Comparison of ENCODE assay signal across 21 mouse cellular contexts in genomic region chr2:166068261-166068660, GRCm38 (mm10).
DNase-seq lines count a peak whose midpoint lies in the region; ATAC-seq lines count a peak whose summit lies in the region.
"Had no signal": no experiment of that assay in that cellular context is flagged by ENCODE, and none has a peak within 500 bp of the region (broad histone marks: within the 10 kb centered on the region; RNA-seq: fewer than 3 reads in every experiment).

No protein-coding gene starts in this region.

- H3K4me3 ChIP-seq in hindbrain, embryonic 13.5 days, result no peak overlapping the region
- no peak overlapping the region for H3K4me3 ChIP-seq in hindbrain, embryonic 11.5 days (ENCODE audit: low read depth, low read length)
- H3K4me3 ChIP-seq in midbrain, embryonic 13.5 days (replicated peaks), result no peak overlapping the region
- no peak overlapping the region for H3K4me3 ChIP-seq in midbrain, embryonic 14.5 days (replicated peaks; ENCODE audit: low read depth, low read length)
- H3K4me3 ChIP-seq: embryonic facial prominence, embryonic 13.5 days; embryonic facial prominence, embryonic 15.5 days; erythroblast, embryonic 14.5 days; forebrain, embryonic 10.5 days; forebrain, embryonic 12.5 days had no signal

- no peak for DNase-seq in hindbrain, embryonic 11.5 days (ENCODE audit: low spot score)
- DNase-seq in midbrain, embryonic 14.5 days, result no peak
- DNase-seq: adrenal gland, adult 2 months; adrenal gland, postnatal 10 days; adrenal gland, postnatal 25 days; cerebellum, adult 11 months; cerebellum, adult 18-20 months; cerebellum, adult 8-10 months; cerebellum, adult 9-11 months; cerebellum, postnatal 14 days; cerebellum, postnatal 36 days; embryo, embryonic 11 days had no signal

- ATAC-seq in hindbrain, embryonic 13.5 days (ENCODE audit: low FRiP score), result no peak
- ATAC-seq in hindbrain, embryonic 11.5 days (ENCODE audit: low FRiP score), result no peak
- ATAC-seq in midbrain, embryonic 13.5 days, result no peak
- ATAC-seq in midbrain, embryonic 14.5 days (ENCODE audit: low FRiP score, low TSS enrichment), result no peak
- ATAC-seq: forebrain, embryonic 14.5 days; forebrain, embryonic 16.5 days had no signal

- WGBS in hindbrain, embryonic 13.5 days, result 86% methylated on average over 9 of the region's 9 CpGs
- WGBS in hindbrain, embryonic 11.5 days, result 92% methylated on average over 9 of the region's 9 CpGs
- 94% methylated on average over 9 of the region's 9 CpGs for WGBS in midbrain, embryonic 13.5 days
- WGBS in midbrain, embryonic 14.5 days, result 90% methylated on average over 9 of the region's 9 CpGs

- H3K4me2 ChIP-seq in hindbrain, embryonic 13.5 days, result no peak overlapping the region
- no peak overlapping the region for H3K4me2 ChIP-seq in hindbrain, embryonic 11.5 days (replicated peaks; ENCODE audit: low read depth, low read length)
- no peak overlapping the region for H3K4me2 ChIP-seq in midbrain, embryonic 13.5 days (replicated peaks)
- no peak overlapping the region for H3K4me2 ChIP-seq in midbrain, embryonic 14.5 days (ENCODE audit: low read length)
- H3K4me2 ChIP-seq: embryonic facial prominence, embryonic 13.5 days; embryonic facial prominence, embryonic 15.5 days; forebrain, embryonic 12.5 days had no signal

- no peaks in the 10 kb centered on the region for H3K27me3 ChIP-seq in hindbrain, embryonic 13.5 days
- no peaks in the 10 kb centered on the region for H3K27me3 ChIP-seq in hindbrain, embryonic 11.5 days (ENCODE audit: control insufficient read depth, insufficient read depth, low read length)
- no peaks in the 10 kb centered on the region for H3K27me3 ChIP-seq in midbrain, embryonic 13.5 days
- no peaks in the 10 kb centered on the region for H3K27me3 ChIP-seq in midbrain, embryonic 14.5 days (ENCODE audit: control insufficient read depth, insufficient read depth, low read length)
- H3K27me3 ChIP-seq: embryonic facial prominence, embryonic 13.5 days; embryonic facial prominence, embryonic 15.5 days; forebrain, embryonic 12.5 days had no signal

- no peaks in the 10 kb centered on the region for H3K4me1 ChIP-seq in hindbrain, embryonic 13.5 days (replicated peaks)
- no peaks in the 10 kb centered on the region for H3K4me1 ChIP-seq in hindbrain, embryonic 11.5 days (replicated peaks; ENCODE audit: control insufficient read depth, insufficient read depth, low read length)
- no peaks in the 10 kb centered on the region for H3K4me1 ChIP-seq in midbrain, embryonic 13.5 days (replicated peaks)
- H3K4me1 ChIP-seq in midbrain, embryonic 14.5 days (ENCODE audit: control insufficient read depth, insufficient read depth, low read length), result no peaks in the 10 kb centered on the region
- H3K4me1 ChIP-seq: forebrain, embryonic 10.5 days; forebrain, embryonic 12.5 days had no signal

- H3K27ac ChIP-seq in hindbrain, embryonic 13.5 days, result peak overlapping the region; percentile 40; the same call in 1 of the 2 replicates
- H3K27ac ChIP-seq in hindbrain, embryonic 11.5 days (ENCODE audit: low read depth, low read length), result no peak overlapping the region
- peak overlapping the region; percentile 0; the same call in 1 of the 2 replicates for H3K27ac ChIP-seq in midbrain, embryonic 13.5 days
- no peak overlapping the region for H3K27ac ChIP-seq in midbrain, embryonic 14.5 days (replicated peaks; ENCODE audit: low read depth, low read length)
- H3K27ac ChIP-seq: embryonic facial prominence, embryonic 13.5 days; embryonic facial prominence, embryonic 15.5 days; forebrain, embryonic 10.5 days; forebrain, embryonic 12.5 days had no signal

- H3K9ac ChIP-seq in hindbrain, embryonic 13.5 days, result no peak overlapping the region
- H3K9ac ChIP-seq in hindbrain, embryonic 11.5 days (ENCODE audit: low read depth, low read length), result no peak overlapping the region
- H3K9ac ChIP-seq in midbrain, embryonic 13.5 days (replicated peaks), result no peak overlapping the region
- no peak overlapping the region for H3K9ac ChIP-seq in midbrain, embryonic 14.5 days (replicated peaks; ENCODE audit: low read length)
- H3K9ac ChIP-seq: embryonic facial prominence, embryonic 13.5 days; embryonic facial prominence, embryonic 15.5 days; forebrain, embryonic 12.5 days had no signal

- H3K36me3 ChIP-seq in hindbrain, embryonic 13.5 days, result peaks cover 86% of the 10 kb centered on the region
- H3K36me3 ChIP-seq in hindbrain, embryonic 11.5 days (ENCODE audit: control insufficient read depth, insufficient read depth, low read length), result peaks cover 6% of the 10 kb centered on the region; the same call in 1 of the 2 replicates
- H3K36me3 ChIP-seq in midbrain, embryonic 13.5 days, result peaks cover 83% of the 10 kb centered on the region
- H3K36me3 ChIP-seq in midbrain, embryonic 14.5 days (ENCODE audit: control insufficient read depth, insufficient read depth, low read length), result peaks cover 75% of the 10 kb centered on the region

- H3K9me3 ChIP-seq in hindbrain, embryonic 13.5 days, result no peaks in the 10 kb centered on the region
- no peaks in the 10 kb centered on the region for H3K9me3 ChIP-seq in hindbrain, embryonic 11.5 days (ENCODE audit: control insufficient read depth, low read length)
- H3K9me3 ChIP-seq in midbrain, embryonic 13.5 days, result no peaks in the 10 kb centered on the region
- H3K9me3 ChIP-seq in midbrain, embryonic 14.5 days (ENCODE audit: control insufficient read depth, low read length), result no peaks in the 10 kb centered on the region
- H3K9me3 ChIP-seq: embryonic facial prominence, embryonic 13.5 days; embryonic facial prominence, embryonic 15.5 days; forebrain, embryonic 10.5 days; forebrain, embryonic 12.5 days had no signal

Comparison
In these comparisons a context has a peak if more than half of its experiments do, and no peak if none do; other contexts are left out.
1. H3K27ac ChIP-seq: peak in hindbrain, embryonic 13.5 days (single experiment) and midbrain, embryonic 13.5 days (single experiment); none in hindbrain, embryonic 11.5 days (single experiment) and midbrain, embryonic 14.5 days (single experiment).